Mouse (Mus musculus) small intestine, adult 2 months (tissue): ENCODE data around the gene Vav2. TPM values are rescaled to one million over a fixed set of nuclear protein-coding genes. Genes with fewer than 3 reads are reported as not detected.

Experiments used
- H3K27ac ChIP-seq: fragments of 200-500 bp; 2 replicates; pipeline ENCODE4 v1.5.1; 2012; ENCODE audit warnings: low read depth, low read length, control low read depth, inconsistent platforms; ENCODE audit not compliant: insufficient read depth
- H3K27me3 ChIP-seq: fragments of 200-500 bp; 2 replicates; pipeline ENCODE4 v1.6.1; 2012; ENCODE audit warnings: mild to moderate bottlenecking, moderate library complexity, low read length, inconsistent platforms; ENCODE audit not compliant: control insufficient read depth, insufficient read depth
- H3K36me3 ChIP-seq: fragments of 200-500 bp; 2 replicates; pipeline ENCODE4 v1.6.1; 2012; ENCODE audit warnings: mild to moderate bottlenecking, low read length, control low read depth, inconsistent platforms; ENCODE audit not compliant: control insufficient read depth, insufficient read depth
- H3K4me1 ChIP-seq: fragments of 200-500 bp; 2 replicates; pipeline ENCODE4 v1.6.1; 2012; ENCODE audit warnings: low read length, inconsistent platforms, mixed read lengths; ENCODE audit not compliant: control insufficient read depth, insufficient read depth, insufficient read length
- H3K4me3 ChIP-seq: fragments of 200-500 bp; 2 replicates; pipeline ENCODE4 v1.5.1; 2012; ENCODE audit warnings: low read depth, mild to moderate bottlenecking, control low read depth, inconsistent platforms, low read length, moderate library complexity
- CTCF ChIP-seq: fragments of 200-500 bp; IDR thresholded peaks from 2 replicates; pipeline ENCODE4 v1.5.1; 2012; ENCODE audit warnings: low read depth, mild to moderate bottlenecking, control low read depth, inconsistent platforms, low read length, moderate library complexity, mixed read lengths; ENCODE audit not compliant: insufficient replicate concordance, insufficient read length; ENCODE audit errors: extremely low read depth
- POLR2A ChIP-seq: fragments of 200-500 bp; IDR thresholded peaks from 2 replicates; pipeline ENCODE4 v1.6.1; 2012; ENCODE audit warnings: low read depth, mild to moderate bottlenecking, control low read depth, inconsistent platforms, low read length, moderate library complexity
- WGBS: fragments of 180-500 bp; shearing (Covaris S2); methylation state at CpG from one replicate; pipeline ENCODE4 v1.1.7; 2018; 5-methylcytosine and 5-hydroxymethylcytosine counted together
- polyA plus RNA-seq: library from polyadenylated mRNA; depleted of rRNA; stranded (reverse); fragments of >200 nt; gene quantifications from 2 replicates; pipeline ENCODE4 v1.2.3, GENCODE M21; 2012

Vav2 gene
- polyA plus RNA-seq, 1 experiment, result 59.5 TPM

DNA sequence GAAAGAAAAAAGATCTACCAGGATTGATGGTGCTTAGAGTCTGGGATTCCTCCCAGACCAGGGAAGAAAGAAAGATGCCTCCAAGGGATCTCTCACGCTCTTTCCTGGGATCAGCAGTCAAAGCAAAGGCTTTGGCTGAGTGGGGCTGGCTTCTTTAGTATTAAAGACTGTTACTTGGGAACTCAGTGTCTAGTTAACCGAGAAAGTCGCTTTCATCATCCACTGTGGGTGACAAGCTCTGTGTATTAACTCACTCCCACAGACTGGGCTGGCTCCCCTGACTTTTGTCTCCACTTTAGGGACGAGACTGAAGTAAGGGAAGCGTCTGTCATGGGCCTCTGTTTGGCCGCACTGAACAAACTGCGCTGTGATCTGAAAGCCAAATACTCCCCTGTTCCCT, 180.9 kb downstream of the Vav2 start:
- H3K4me1 ChIP-seq, result peaks cover 14% of the 10 kb centered on the region
- no peak overlapping the region for H3K4me3 ChIP-seq
- WGBS, result 69% methylated on average over 7 of the region's 7 CpGs
- H3K36me3 ChIP-seq, result no peaks in the 10 kb centered on the region
- no peak for TF ChIP-seq CTCF
- TF ChIP-seq POLR2A, result no peak
- H3K27ac ChIP-seq, result no peak overlapping the region
- H3K27me3 ChIP-seq, result no peaks in the 10 kb centered on the region

DNA sequence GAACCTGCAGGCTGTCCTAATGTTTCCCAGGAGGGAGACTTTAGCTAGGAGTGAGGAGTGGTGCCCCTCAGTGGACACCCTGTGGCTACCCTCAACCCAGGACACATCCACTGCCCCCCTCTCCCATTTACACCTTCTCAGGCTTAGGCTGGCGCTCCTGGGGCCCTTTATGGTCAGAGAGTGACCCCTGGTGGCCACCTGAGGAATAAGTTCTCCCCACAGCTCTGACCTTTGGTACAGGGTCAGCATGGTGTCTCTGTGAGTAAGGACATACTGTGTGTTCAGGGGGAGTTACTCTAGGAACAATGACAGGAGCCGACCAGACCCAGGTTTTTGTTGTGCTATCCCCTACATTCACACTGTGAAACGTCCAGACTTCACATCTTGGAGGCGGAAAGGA, 189.5 kb downstream of the Vav2 start:
- H3K27me3 ChIP-seq, result no peaks in the 10 kb centered on the region
- 39% methylated on average over 4 of the region's 4 CpGs for WGBS

DNA sequence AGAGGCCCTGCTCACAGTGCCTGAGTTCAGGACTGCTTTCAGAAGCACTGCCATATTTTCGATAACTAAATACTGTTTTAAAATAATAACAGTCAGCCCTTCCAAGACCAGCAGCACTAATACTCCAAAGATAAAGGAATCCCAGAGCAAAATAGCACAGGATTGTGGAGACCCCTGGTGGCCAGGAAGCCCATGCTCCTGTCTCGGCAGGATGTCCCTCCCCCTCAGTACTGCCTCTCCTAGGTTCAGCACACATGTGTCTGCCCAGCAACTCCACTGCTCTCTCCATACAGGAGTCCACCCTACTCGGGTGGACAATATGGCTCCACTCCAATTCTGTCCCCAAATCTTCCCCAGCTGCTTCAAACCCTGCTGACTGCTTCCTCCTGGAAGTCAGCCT, 191.1 kb downstream of the Vav2 start:
- Histone ChIP-seq H3K27ac (no peak overlapping the region), H3K4me1 (0 out of 2 replicates have a peak, but pooled peaks cover 2% of the 10 kb centered on the region), H3K36me3 (no peaks in the 10 kb centered on the region), H3K27me3 (no peaks in the 10 kb centered on the region), H3K4me3 (no peak overlapping the region)
- 21% methylated on average over 3 of the region's 3 CpGs for WGBS
- TF ChIP-seq CTCF (peak; percentile 29; the same call in 1 of the 2 replicates), POLR2A (no peak)

More for the DNA sequence above, 189.5 kb downstream of the Vav2 start:
- Histone ChIP-seq H3K4me1 (0 out of 2 replicates have a peak, but pooled peaks cover 2% of the 10 kb centered on the region), H3K36me3 (no peaks in the 10 kb centered on the region), H3K27ac (no peak overlapping the region), H3K4me3 (no peak overlapping the region)
- TF ChIP-seq POLR2A (no peak), CTCF (peak; percentile 89)

DNA sequence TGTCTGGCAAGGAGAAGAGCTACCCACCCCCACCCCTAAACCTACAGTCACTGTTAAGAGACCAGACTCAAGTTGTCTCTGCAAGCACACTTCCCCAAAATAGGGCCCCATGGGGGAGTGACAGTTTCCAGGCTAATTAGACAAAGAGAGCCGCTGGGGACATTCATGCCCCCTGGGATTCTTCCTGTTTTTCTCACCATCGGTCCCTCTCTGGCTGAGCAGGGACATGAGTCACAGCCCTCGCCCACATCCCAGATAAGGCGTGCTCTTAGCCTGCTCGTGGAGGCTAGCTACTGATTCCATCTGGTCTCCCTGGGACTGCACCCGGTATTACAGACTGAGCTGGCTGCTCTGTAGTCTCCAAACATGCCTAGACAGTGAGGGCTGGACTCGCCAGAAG, 194.5 kb downstream of the Vav2 start:
- no peaks in the 10 kb centered on the region for H3K27me3 ChIP-seq
- H3K4me1 ChIP-seq, result 0 out of 2 replicates have a peak, but pooled peaks cover 2% of the 10 kb centered on the region
- WGBS, result 15% methylated on average over 7 of the region's 7 CpGs
- H3K4me3 ChIP-seq, result no peak overlapping the region
- no peaks in the 10 kb centered on the region for H3K36me3 ChIP-seq
- no peak for TF ChIP-seq CTCF
- TF ChIP-seq POLR2A, result no peak
- no peak overlapping the region for H3K27ac ChIP-seq

DNA sequence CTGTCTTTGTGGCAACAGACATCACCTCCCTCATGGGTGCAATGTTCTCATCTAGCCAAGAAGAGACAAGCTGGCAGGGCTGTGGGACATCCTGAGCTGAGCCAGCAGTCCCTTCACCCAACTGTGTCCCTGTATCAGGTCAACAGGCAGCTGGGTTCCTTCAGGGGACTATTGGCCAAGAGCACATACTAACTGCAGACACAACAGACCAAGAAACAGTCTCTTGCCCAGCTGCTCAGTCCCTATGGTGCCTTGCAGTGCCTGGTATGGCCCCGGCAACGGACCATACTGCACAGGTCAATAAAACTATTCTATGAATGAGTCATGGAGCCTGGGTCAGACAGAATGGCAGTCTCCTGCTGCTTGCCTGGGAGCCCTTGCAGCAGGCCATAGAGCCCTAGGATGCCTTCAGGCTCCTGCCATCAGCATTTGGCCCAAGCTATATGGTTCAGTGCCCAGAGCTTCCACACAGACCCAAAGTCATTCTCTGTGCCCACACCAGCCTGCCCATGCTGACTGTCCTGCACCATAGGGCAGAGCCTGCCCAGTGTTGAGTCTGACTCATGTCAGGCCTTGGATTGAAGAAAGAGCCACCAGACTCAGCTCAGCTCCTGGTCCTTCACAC, 197.2 kb downstream of the Vav2 start:
- H3K4me3 ChIP-seq, result no peak overlapping the region
- WGBS, result 20% methylated on average over 2 of the region's 2 CpGs
- 0 out of 2 replicates have a peak, but pooled peaks cover 2% of the 10 kb centered on the region for H3K4me1 ChIP-seq
- no peak overlapping the region for H3K27ac ChIP-seq
- no peak for TF ChIP-seq POLR2A
- TF ChIP-seq CTCF, result no peak
- H3K27me3 ChIP-seq, result no peaks in the 10 kb centered on the region
- H3K36me3 ChIP-seq, result no peaks in the 10 kb centered on the region

DNA sequence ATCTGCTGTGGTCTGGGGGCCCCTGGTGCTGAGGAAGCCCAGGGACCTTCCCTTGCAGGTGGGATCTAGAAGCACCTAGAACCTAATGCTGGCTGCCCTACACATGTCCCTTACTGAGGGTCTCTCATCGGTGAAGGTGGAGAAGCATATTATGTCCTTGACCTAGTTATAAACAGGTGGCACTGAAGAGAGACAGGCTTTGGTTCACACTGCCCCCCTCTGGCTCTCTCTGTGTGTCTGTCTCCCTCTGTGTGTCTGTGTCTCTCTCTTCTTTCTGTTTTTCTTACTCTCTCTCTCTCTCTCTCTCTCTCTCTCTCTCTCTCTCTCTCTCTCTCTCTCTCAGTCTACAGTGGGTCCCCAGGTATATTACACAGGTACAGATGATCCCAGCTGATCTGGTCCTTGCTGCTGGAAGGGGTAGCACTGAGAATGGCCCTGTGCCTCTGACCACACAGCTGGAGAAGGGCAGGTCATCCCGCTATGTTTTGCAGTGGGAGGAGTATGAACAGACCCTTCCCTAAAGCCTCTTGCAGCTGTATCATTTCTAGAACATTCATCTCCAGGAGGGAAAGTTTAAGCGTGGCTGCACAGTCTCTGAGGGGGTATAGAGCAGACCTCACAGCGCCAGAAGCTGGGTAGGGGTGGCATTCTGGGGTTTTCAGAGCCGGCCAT, 197.9 kb downstream of the Vav2 start:
- no peak for TF ChIP-seq CTCF
- no peaks in the 10 kb centered on the region for H3K36me3 ChIP-seq

DNA sequence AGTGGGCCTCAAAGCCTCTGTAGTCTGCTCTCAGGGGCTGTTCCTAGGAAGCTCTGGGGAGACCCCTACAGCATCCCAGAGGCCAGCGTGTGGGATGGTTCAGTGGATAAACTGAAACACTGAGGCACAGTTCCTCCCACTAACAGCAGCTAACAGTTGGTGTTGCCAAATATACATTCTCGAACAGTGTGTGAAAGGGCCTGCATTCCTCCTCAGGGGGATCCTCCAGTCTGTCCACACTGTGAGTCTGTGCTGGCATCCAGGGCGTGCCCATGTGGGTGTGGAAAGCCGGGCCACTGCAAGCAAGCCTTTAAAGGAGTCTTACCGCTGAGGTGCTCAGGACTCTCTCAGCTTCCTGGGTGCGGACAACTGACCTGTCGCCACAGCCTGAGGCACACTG, 200.3 kb downstream of the Vav2 start:
- TF ChIP-seq CTCF, result no peak
- no peak for TF ChIP-seq POLR2A
- Histone ChIP-seq H3K36me3 (no peaks in the 10 kb centered on the region), H3K4me3 (no peak overlapping the region), H3K27me3 (no peaks in the 10 kb centered on the region), H3K27ac (no peak overlapping the region), H3K4me1 (no peaks in the 10 kb centered on the region)
- 56% methylated on average over 7 of the region's 7 CpGs for WGBS

More for the DNA sequence above, 197.9 kb downstream of the Vav2 start:
- 81% methylated on average over 5 of the region's 5 CpGs for WGBS
- Histone ChIP-seq H3K4me1 (0 out of 2 replicates have a peak, but pooled peaks cover 2% of the 10 kb centered on the region), H3K27ac (no peak overlapping the region), H3K27me3 (no peaks in the 10 kb centered on the region), H3K4me3 (no peak overlapping the region)

DNA sequence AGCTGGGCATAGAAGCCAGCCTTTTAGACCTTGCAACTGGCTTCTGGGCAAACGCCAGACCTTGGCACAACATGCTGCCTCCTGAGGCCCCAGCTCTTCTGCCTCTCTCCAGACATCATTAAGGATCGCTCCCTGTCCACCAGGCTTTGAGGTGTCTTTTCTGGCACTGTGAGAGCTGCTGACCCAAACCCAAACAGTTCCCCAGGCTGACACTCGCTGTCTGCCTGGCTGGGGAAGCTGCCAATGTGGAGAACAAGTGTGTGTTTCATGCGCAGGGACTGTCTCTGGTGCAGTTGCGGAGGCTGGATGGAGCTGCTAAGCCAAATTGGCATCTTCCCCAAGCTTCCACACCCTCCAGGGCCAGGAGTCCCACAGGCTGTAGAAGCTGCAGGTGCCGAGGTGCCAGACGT, 203.8 kb downstream of the Vav2 start:
- H3K36me3 ChIP-seq, result no peaks in the 10 kb centered on the region
- H3K27ac ChIP-seq, result no peak overlapping the region
- no peaks in the 10 kb centered on the region for H3K4me1 ChIP-seq
- no peak overlapping the region for H3K4me3 ChIP-seq
- TF ChIP-seq CTCF (no peak), POLR2A (no peak)
- no peaks in the 10 kb centered on the region for H3K27me3 ChIP-seq
- 72% methylated on average over 7 of the region's 7 CpGs for WGBS
